Mouse (Mus musculus) erythroblast, embryonic 14.5 days (primary cell): Measurements from ENCODE around the gene Plscr1.

Source experiments
- GATA1 ChIP-seq: IDR thresholded peaks from 2 replicates; pipeline ENCODE4 v1.6.1; 2012; ENCODE audit warnings: low read length, inconsistent platforms, mixed read lengths
- TAL1 ChIP-seq: IDR thresholded peaks from 3 replicates; pipeline ENCODE4 v1.6.1; 2012; ENCODE audit warnings: low read length, inconsistent platforms, mixed read lengths

- no peak for TF ChIP-seq GATA1
- no peak for TF ChIP-seq TAL1
Observed at GRCm38 (mm10) chr9:92221480-92221879, 28.1 kb upstream of the Plscr1 start.
